Mouse (Mus musculus) CH12.LX (cell line): ENCODE measurements around the gene Knl1. TPM values are rescaled to one million over a fixed set of nuclear protein-coding genes. Genes with fewer than 3 reads are reported as not detected.

Source experiments
- DNase-seq: peaks from one replicate; pipeline ENCODE4 v3.0.0-alpha.2; 2013; ENCODE audit errors: extremely low read depth
- H3K27ac ChIP-seq: 2 replicates; pipeline ENCODE4 v1.5.1; 2012; ENCODE audit warnings: low read depth, mild to moderate bottlenecking, control low read depth, moderate library complexity; ENCODE audit not compliant: insufficient read depth
- H3K27me3 ChIP-seq: replicated peaks from 2 replicates; pipeline ENCODE3; 2012; ENCODE audit warnings: inconsistent platforms
- H3K36me3 ChIP-seq, 2 experiments: replicated peaks in 1 of 2; 2 replicates each; pipeline versions ENCODE3 to v1.6.1; 2012; ENCODE audit warnings: inconsistent platforms in 1 of 2, low read length in 1 of 2, mild to moderate bottlenecking in 1 of 2, mixed read lengths in 1 of 2, moderate library complexity in 1 of 2; ENCODE audit not compliant: control insufficient read depth in 1 of 2, insufficient read depth in 1 of 2
- H3K4me1 ChIP-seq, 2 experiments: 2 replicates each; pipeline ENCODE4 v1.6.1; 2012; ENCODE audit warnings: inconsistent platforms in 1 of 2, moderate library complexity in 1 of 2; ENCODE audit not compliant: insufficient read depth in 2 of 2, control insufficient read depth in 1 of 2
- H3K4me2 ChIP-seq: 2 replicates; pipeline ENCODE4 v1.6.1; 2012; ENCODE audit warnings: low read depth, mild to moderate bottlenecking, control low read depth; ENCODE audit not compliant: poor library complexity, insufficient read depth, severe bottlenecking
- H3K4me3 ChIP-seq, 3 experiments: fragments of 150-350 bp in 1 of 3; sonication (generic) in 1 of 3; replicated peaks in 1 of 3; 2 replicates each; pipeline versions ENCODE3 to v1.5.1; 2011 to 2012; ENCODE audit warnings: low read depth in 2 of 3, low read length in 2 of 3, mild to moderate bottlenecking in 2 of 3, moderate library complexity in 2 of 3, control low read depth in 1 of 3, improper control_type of control experiment in 1 of 3, inconsistent platforms in 1 of 3, mixed read lengths in 1 of 3; ENCODE audit not compliant: poor library complexity in 1 of 3
- H3K79me2 ChIP-seq: replicated peaks from 2 replicates; pipeline ENCODE4 v1.6.1; 2012; ENCODE audit warnings: mild to moderate bottlenecking, moderate library complexity; ENCODE audit not compliant: control insufficient read depth, poor library complexity, insufficient read depth, severe bottlenecking; ENCODE audit errors: extremely low read depth
- H3K9ac ChIP-seq: 2 replicates; pipeline ENCODE4 v1.6.1; 2012; ENCODE audit warnings: low read depth, mild to moderate bottlenecking, control low read depth, moderate library complexity; ENCODE audit not compliant: insufficient read depth
- H3K9me3 ChIP-seq: replicated peaks from 2 replicates; pipeline ENCODE3; 2012; ENCODE audit warnings: low read length, inconsistent platforms, mixed read lengths
- CHD2 ChIP-seq: IDR thresholded peaks from 2 replicates; pipeline ENCODE4 v1.6.1; 2011; ENCODE audit warnings: low read length, improper control_type of control experiment
- CTCF ChIP-seq, 2 experiments: IDR thresholded peaks in 1 of 2; conservative IDR thresholded peaks in 1 of 2; 2 replicates each; pipeline ENCODE4 v1.5.1; 2011 to 2012; ENCODE audit warnings: low read depth in 2 of 2, low read length in 2 of 2, improper control_type of control experiment in 1 of 2, inconsistent platforms in 1 of 2, mild to moderate bottlenecking in 1 of 2, moderate library complexity in 1 of 2
- E2F4 ChIP-seq: IDR thresholded peaks from 2 replicates; pipeline ENCODE4 v1.6.1; 2011; ENCODE audit warnings: low read depth, low read length, improper control_type of control experiment; ENCODE audit not compliant: insufficient replicate concordance
- ELF1 ChIP-seq: IDR thresholded peaks from 2 replicates; pipeline ENCODE4 v1.6.1; 2014; ENCODE audit warnings: low read depth, mild to moderate bottlenecking, inconsistent platforms, low read length, improper control_type of control experiment
- EP300 ChIP-seq: IDR thresholded peaks from 2 replicates; pipeline ENCODE4 v1.6.1; 2011; ENCODE audit warnings: low read length, improper control_type of control experiment
- ETS1 ChIP-seq: conservative IDR thresholded peaks from 2 replicates; pipeline ENCODE4 v1.6.1; 2012; ENCODE audit warnings: low read depth, mild to moderate bottlenecking, inconsistent platforms, low read length, improper control_type of control experiment, moderate library complexity
- GABPA ChIP-seq: IDR thresholded peaks from 2 replicates; pipeline ENCODE4 v1.6.1; 2012; ENCODE audit warnings: low read depth, low read length, improper control_type of control experiment, inconsistent platforms; ENCODE audit not compliant: insufficient replicate concordance
- HCFC1 ChIP-seq: IDR thresholded peaks from 2 replicates; pipeline ENCODE4 v1.6.1; 2012; ENCODE audit warnings: low read depth, mild to moderate bottlenecking, inconsistent platforms, low read length, improper control_type of control experiment
- IRF4 ChIP-seq: IDR thresholded peaks from 2 replicates; pipeline ENCODE4 v1.6.1; 2014; ENCODE audit warnings: low read depth, mild to moderate bottlenecking, inconsistent platforms, low read length, improper control_type of control experiment
- JUN ChIP-seq: IDR thresholded peaks from 2 replicates; pipeline ENCODE4 v1.6.1; 2011; ENCODE audit warnings: low read depth, mild to moderate bottlenecking, low read length, improper control_type of control experiment, moderate library complexity; ENCODE audit not compliant: insufficient read depth
- JUND ChIP-seq: conservative IDR thresholded peaks from 2 replicates; pipeline ENCODE4 v1.6.1; 2011; ENCODE audit warnings: low read depth, low read length, improper control_type of control experiment
- KAT2A ChIP-seq: IDR thresholded peaks from 2 replicates; pipeline ENCODE4 v1.6.1; 2012; ENCODE audit warnings: low read length, improper control_type of control experiment, inconsistent platforms; ENCODE audit not compliant: insufficient replicate concordance
- MAFK ChIP-seq: IDR thresholded peaks from 2 replicates; pipeline ENCODE4 v1.6.1; 2011; ENCODE audit warnings: low read length, improper control_type of control experiment; ENCODE audit not compliant: insufficient replicate concordance
- MAX ChIP-seq: IDR thresholded peaks from 2 replicates; pipeline ENCODE4 v1.6.1; 2011; ENCODE audit warnings: low read length, improper control_type of control experiment
- MAZ ChIP-seq: IDR thresholded peaks from 2 replicates; pipeline ENCODE4 v1.6.1; 2012; ENCODE audit warnings: low read depth, mild to moderate bottlenecking, inconsistent platforms, low read length, improper control_type of control experiment, moderate library complexity
- MEF2A ChIP-seq: IDR thresholded peaks from 2 replicates; pipeline ENCODE4 v1.6.1; 2014; ENCODE audit warnings: low read depth, mild to moderate bottlenecking, inconsistent platforms, low read length, improper control_type of control experiment, borderline replicate concordance
- MYC ChIP-seq: IDR thresholded peaks from 2 replicates; pipeline ENCODE4 v1.6.1; 2011; ENCODE audit warnings: low read depth, mild to moderate bottlenecking, improper control_type of control experiment, low read length
- NELFE ChIP-seq: IDR thresholded peaks from 2 replicates; pipeline ENCODE4 v1.6.1; 2011; ENCODE audit warnings: low read depth, low read length, improper control_type of control experiment
- PAX5 ChIP-seq: IDR thresholded peaks from 2 replicates; pipeline ENCODE4 v1.6.1; 2012; ENCODE audit warnings: low read length, inconsistent platforms, mixed read lengths
- POLR2A ChIP-seq: IDR thresholded peaks from 2 replicates; pipeline ENCODE4 v1.6.1; 2011; ENCODE audit warnings: low read depth, mild to moderate bottlenecking, improper control_type of control experiment, low read length
- POLR2AphosphoS2 ChIP-seq: IDR thresholded peaks from 2 replicates; pipeline ENCODE4 v1.6.1; 2011; ENCODE audit warnings: low read depth, low read length, improper control_type of control experiment
- RCOR1 ChIP-seq: conservative IDR thresholded peaks from 2 replicates; pipeline ENCODE4 v1.6.1; 2012; ENCODE audit warnings: low read depth, mild to moderate bottlenecking, inconsistent platforms, low read length, improper control_type of control experiment
- SIN3A ChIP-seq: IDR thresholded peaks from 2 replicates; pipeline ENCODE4 v1.6.1; 2012; ENCODE audit warnings: low read length, improper control_type of control experiment, inconsistent platforms
- SMC3 ChIP-seq: IDR thresholded peaks from 2 replicates; pipeline ENCODE4 v1.6.1; 2011; ENCODE audit warnings: low read depth, low read length, improper control_type of control experiment
- TCF12 ChIP-seq: IDR thresholded peaks from 2 replicates; pipeline ENCODE4 v1.6.1; 2014; ENCODE audit warnings: low read depth, mild to moderate bottlenecking, inconsistent platforms, low read length, improper control_type of control experiment
- UBTF ChIP-seq: IDR thresholded peaks from 2 replicates; pipeline ENCODE4 v1.6.1; 2012; ENCODE audit warnings: low read depth, mild to moderate bottlenecking, inconsistent platforms, low read length, improper control_type of control experiment, moderate library complexity
- USF1 ChIP-seq: IDR thresholded peaks from 2 replicates; pipeline ENCODE4 v1.6.1; 2014; ENCODE audit warnings: low read depth, mild to moderate bottlenecking, inconsistent platforms, low read length, improper control_type of control experiment
- USF2 ChIP-seq: conservative IDR thresholded peaks from 2 replicates; pipeline ENCODE4 v1.6.1; 2011; ENCODE audit warnings: low read depth, low read length, improper control_type of control experiment
- ZC3H11A ChIP-seq: IDR thresholded peaks from 2 replicates; pipeline ENCODE4 v1.6.1; 2012; ENCODE audit warnings: low read depth, mild to moderate bottlenecking, inconsistent platforms, low read length, improper control_type of control experiment
- ZKSCAN1 ChIP-seq: IDR thresholded peaks from 2 replicates; pipeline ENCODE4 v1.6.1; 2012; ENCODE audit warnings: low read depth, inconsistent platforms, low read length, improper control_type of control experiment, borderline replicate concordance
- ZMIZ1 ChIP-seq: IDR thresholded peaks from 2 replicates; pipeline ENCODE4 v1.6.1; 2012; ENCODE audit warnings: low read depth, mild to moderate bottlenecking, inconsistent platforms, low read length, improper control_type of control experiment
- dilution Hi-C: fragments of 300-500 bp; cut with MboI; formaldehyde crosslinking; loops from 2 replicates; pipeline ENCODE4 v1.14.3; 2020; ENCODE audit warnings: low sequenced_read_pairs; ENCODE audit not compliant: extremely low pct_unique_long_range_greater_than_20kb, extremely low pct_ligation_motif_present
- in situ Hi-C: fragments of 300-500 bp; cut with MboI; formaldehyde crosslinking; loops from 3 replicates; pipeline ENCODE4 v1.14.3; 2019; ENCODE audit warnings: low sequenced_read_pairs, low pct_ligation_motif_present, low pct_unique_long_range_greater_than_20kb, mixed read lengths
- polyA plus RNA-seq: library from polyadenylated mRNA; unstranded; fragments of >175 nt; gene quantifications from 2 replicates; pipeline ENCODE4 v1.2.1, GENCODE M21; 2012; ENCODE audit warnings: low read depth; ENCODE audit not compliant: insufficient read length
- total RNA-seq, 2 experiments: library from RNA; depleted of rRNA; stranded (reverse); fragments of 300-350 nt in 1 of 2; fragments of >200 nt in 1 of 2; gene quantifications; 2 replicates each; pipeline ENCODE4 v1.2.3; 2012 to 2014

The Knl1 gene
- total and polyA plus RNA-seq, 3 experiments = 13.7 to 23.8 (median 19.9) TPM

DNA sequence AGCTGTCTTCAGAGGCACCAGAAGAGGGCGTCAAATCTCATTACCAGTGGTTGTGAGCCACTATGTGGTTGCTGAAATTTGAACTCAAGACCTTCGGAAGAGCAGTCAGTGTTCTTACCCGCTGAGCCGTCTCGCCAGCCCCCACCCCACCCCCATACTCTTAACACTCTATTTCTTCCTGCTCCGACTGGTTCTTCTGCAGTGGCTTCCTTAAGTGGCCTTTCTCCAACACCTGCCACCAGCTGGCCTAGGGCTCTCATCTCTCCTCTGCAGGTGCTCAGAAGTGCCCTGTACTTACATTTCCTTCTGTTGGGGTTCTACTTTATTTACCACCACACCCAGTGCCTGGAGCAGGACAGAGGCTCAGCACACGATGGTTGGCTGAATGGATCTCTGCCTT lies 31.9 kb upstream of the Knl1 start:
- peaks cover 4% of the 10 kb centered on the region for H3K9me3 ChIP-seq
- H3K4me2 ChIP-seq = peak overlapping the region; percentile 78
- no peaks in the 10 kb centered on the region for H3K27me3 ChIP-seq
- dilution Hi-C loops = no loop called here
- in situ Hi-C loops = no loop called here
- peaks cover 16 to 24% of the 10 kb centered on the region in 2 experiments for H3K36me3 ChIP-seq
- peak overlapping the region; percentile 78 for H3K27ac ChIP-seq
- peak overlapping the region in 2 of 3 experiments; percentile 13 to 33 for H3K4me3 ChIP-seq
- H3K9ac ChIP-seq = no peak overlapping the region
- TF ChIP-seq IRF4 (no peak), SMC3 (peak; percentile 15; the same call in 1 of the 2 replicates), CTCF (conservative IDR thresholded peaks at IDR 0.05 in 1 of 2, IDR thresholded peaks at IDR 0.05 in 1 of 2; ENCODE audit: low read depth in 2 of 2, low read length in 2 of 2) (peak in 1 of 2 experiments; percentile 39; a peak in 2 of 4 replicates), MYC (no peak), RCOR1 (no peak), USF1 (no peak), TCF12 (peak; percentile 54; the same call in 1 of the 2 replicates), ELF1 (no peak), ZKSCAN1 (no peak), ZC3H11A (no peak), E2F4 (no peak), GABPA (no peak), JUND (no peak), NELFE (no peak), MAX (no peak), ETS1 (0 out of 2 replicates have a peak, but pooled peaks have one; percentile 15), CHD2 (no peak), JUN (no peak), UBTF (no peak)
- peaks cover 5 to 26% of the 10 kb centered on the region in 2 experiments; a peak in 3 of 4 replicates for H3K4me1 ChIP-seq
- peak; percentile 70 for DNase-seq
- H3K79me2 ChIP-seq = no peaks in the 10 kb centered on the region

DNA sequence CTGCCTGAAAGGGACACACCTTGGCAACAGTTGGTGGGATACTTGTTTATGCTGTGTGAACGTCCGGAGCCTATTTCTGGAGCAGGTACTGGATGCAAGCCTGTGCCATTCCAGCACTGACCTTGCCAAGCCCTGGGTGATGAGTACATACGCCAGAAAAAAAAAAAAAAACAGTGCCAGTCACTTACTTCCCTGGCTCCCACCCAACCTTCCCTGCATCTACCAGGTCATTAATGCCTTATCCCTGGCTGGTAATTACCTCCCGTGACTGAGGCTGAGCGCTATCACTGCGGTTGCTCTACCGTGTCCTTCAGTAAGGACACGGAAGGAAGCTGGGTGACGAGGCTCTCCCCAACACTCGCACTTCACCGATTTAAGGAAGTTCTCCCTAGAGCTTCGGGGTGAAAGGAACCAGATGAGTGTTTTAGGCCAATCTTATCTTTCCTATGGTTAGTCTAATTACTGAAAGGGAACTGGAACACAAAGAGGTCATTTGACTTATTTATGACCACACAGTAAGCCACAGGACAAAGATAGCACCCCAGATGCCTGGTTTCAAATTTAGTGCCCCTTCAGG lies 31.2 kb upstream of the Knl1 start:
- Histone ChIP-seq H3K79me2 (no peaks in the 10 kb centered on the region), H3K36me3 (peaks cover 21 to 31% of the 10 kb centered on the region in 2 experiments), H3K4me2 (peak overlapping the region; percentile 78), H3K4me3 (peak overlapping the region in 2 of 3 experiments; percentile 13 to 33), H3K9me3 (peaks cover 4% of the 10 kb centered on the region), H3K27me3 (no peaks in the 10 kb centered on the region), H3K4me1 (peaks cover 5 to 26% of the 10 kb centered on the region in 2 experiments; a peak in 3 of 4 replicates), H3K27ac (peak overlapping the region; percentile 78), H3K9ac (no peak overlapping the region; the same call in 1 of the 2 replicates)
- in situ Hi-C loops = no loop called here
- peak; percentile 88 for DNase-seq
- dilution Hi-C loops = no loop called here
- TF ChIP-seq POLR2AphosphoS2 = no peak
- TF ChIP-seq SIN3A = peak; percentile 41
- TF ChIP-seq POLR2A = no peak
- peak; percentile 61; the same call in 1 of the 2 replicates for TF ChIP-seq MAFK
- TF ChIP-seq USF2 = no peak
- TF ChIP-seq MEF2A = peak; percentile 96
- TF ChIP-seq UBTF = no peak
- TF ChIP-seq USF1 = no peak
- no peak for TF ChIP-seq NELFE
- no peak for TF ChIP-seq ZMIZ1
- peak; percentile 92 for TF ChIP-seq EP300
- TF ChIP-seq MAZ = no peak
- TF ChIP-seq ZC3H11A = no peak
- no peak for TF ChIP-seq RCOR1
- peak; percentile 67; the same call in 1 of the 2 replicates for TF ChIP-seq JUN
- TF ChIP-seq E2F4 = no peak
- TF ChIP-seq JUND = peak; percentile 75; the same call in 1 of the 2 replicates
- TF ChIP-seq ETS1 = peak; percentile 82
- TF ChIP-seq PAX5 = no peak
- no peak for TF ChIP-seq HCFC1
- no peak for TF ChIP-seq KAT2A
